Mouse (Mus musculus) C2C12 (cell line): Measurements from ENCODE around the gene Iqsec1. TPM values are rescaled to one million over a fixed set of nuclear protein-coding genes. Genes with fewer than 3 reads are reported as not detected.

Source experiments
- H3K27me3 ChIP-seq: one replicate; pipeline ENCODE4 v1.6.1; 2011; ENCODE audit not compliant: control insufficient read depth, insufficient read depth, insufficient read length
- H3K36me3 ChIP-seq: one replicate; pipeline ENCODE4 v1.6.1; 2011; ENCODE audit not compliant: control insufficient read depth, insufficient read depth
- H3K4me3 ChIP-seq: one replicate; pipeline ENCODE4 v1.5.1; 2011; ENCODE audit warnings: mild to moderate bottlenecking, control low read depth; ENCODE audit not compliant: poor library complexity, insufficient read depth, severe bottlenecking
- H3K79me2 ChIP-seq: one replicate; pipeline ENCODE4 v1.6.1; 2011; ENCODE audit not compliant: control insufficient read depth, insufficient read depth
- H3K79me3 ChIP-seq: one replicate; pipeline ENCODE4 v1.6.1; 2011; ENCODE audit warnings: low read depth, control low read depth
- H3ac ChIP-seq: one replicate; pipeline ENCODE3; 2011; ENCODE audit warnings: low read depth; ENCODE audit not compliant: control insufficient read depth, insufficient read length
- CEBPB ChIP-seq: IDR thresholded peaks from one replicate; pipeline ENCODE4 v1.6.1; 2011; ENCODE audit warnings: low read depth, mild to moderate bottlenecking, control low read depth, moderate library complexity
- CTCF ChIP-seq: IDR thresholded peaks from one replicate; pipeline ENCODE4 v1.5.1; 2011; ENCODE audit not compliant: control insufficient read depth, insufficient read depth, insufficient read length
- FOSL1 ChIP-seq: IDR thresholded peaks from one replicate; pipeline ENCODE4 v1.8.0; 2011; ENCODE audit warnings: mild to moderate bottlenecking, low read length; ENCODE audit not compliant: poor library complexity, insufficient read depth, severe bottlenecking
- MAX ChIP-seq: IDR thresholded peaks from one replicate; pipeline ENCODE4 v1.6.1; 2011; ENCODE audit warnings: mild to moderate bottlenecking, control low read depth
- MYOD1 ChIP-seq: IDR thresholded peaks from one replicate; pipeline ENCODE4 v1.6.1; 2011; ENCODE audit warnings: low read depth; ENCODE audit not compliant: control insufficient read depth, insufficient read length
- MYOG ChIP-seq: IDR thresholded peaks from one replicate; pipeline ENCODE4 v1.6.1; 2011; ENCODE audit not compliant: control insufficient read depth, insufficient read length; ENCODE audit errors: extremely low read depth
- USF1 ChIP-seq: IDR thresholded peaks from one replicate; pipeline ENCODE4 v1.6.1; 2011; ENCODE audit warnings: low read depth, mild to moderate bottlenecking, control low read depth, moderate library complexity
- polyA plus RNA-seq: library from polyadenylated mRNA; unstranded; fragments of >200 nt; fragmentation: generic; extraction: Trizol; gene quantifications from one replicate; pipeline ENCODE4 v1.2.1, GENCODE M21; 2012; ENCODE audit warnings: missing spikeins

Iqsec1 gene
- polyA plus RNA-seq, 1 experiment = 20.6 TPM

DNA sequence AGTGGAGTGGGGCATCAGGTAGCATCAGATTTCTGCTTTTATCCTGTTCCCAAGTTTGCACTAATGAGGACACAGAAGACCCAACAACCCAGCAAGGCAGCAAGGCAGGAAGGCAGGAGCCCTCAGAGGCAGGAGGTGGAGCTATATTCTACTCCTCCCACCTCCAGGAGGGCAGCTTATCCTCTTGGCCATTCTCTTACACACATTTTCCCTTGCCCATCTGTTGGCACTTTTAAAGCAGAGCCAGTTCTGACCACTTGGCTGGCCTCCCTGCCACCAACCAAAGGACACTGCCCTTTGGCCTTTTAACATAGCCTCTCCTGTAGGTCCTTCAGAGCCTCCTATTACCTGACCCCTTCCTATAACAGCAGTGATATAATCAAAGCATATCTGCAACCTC, 286.3 kb downstream of the Iqsec1 start:
- H3K27me3 ChIP-seq = no peaks in the 10 kb centered on the region
- peaks cover 96% of the 10 kb centered on the region for H3K79me2 ChIP-seq
- TF ChIP-seq USF1 = no peak
- TF ChIP-seq MYOD1 = no peak
- no peak for TF ChIP-seq FOSL1
- no peak for TF ChIP-seq CTCF
- no peak for TF ChIP-seq MAX
- no peak for TF ChIP-seq CEBPB
- TF ChIP-seq MYOG = no peak
- peaks cover 34% of the 10 kb centered on the region for H3K79me3 ChIP-seq
- H3ac ChIP-seq = no peak overlapping the region
- H3K36me3 ChIP-seq = peaks cover 6% of the 10 kb centered on the region
- no peak overlapping the region for H3K4me3 ChIP-seq

DNA sequence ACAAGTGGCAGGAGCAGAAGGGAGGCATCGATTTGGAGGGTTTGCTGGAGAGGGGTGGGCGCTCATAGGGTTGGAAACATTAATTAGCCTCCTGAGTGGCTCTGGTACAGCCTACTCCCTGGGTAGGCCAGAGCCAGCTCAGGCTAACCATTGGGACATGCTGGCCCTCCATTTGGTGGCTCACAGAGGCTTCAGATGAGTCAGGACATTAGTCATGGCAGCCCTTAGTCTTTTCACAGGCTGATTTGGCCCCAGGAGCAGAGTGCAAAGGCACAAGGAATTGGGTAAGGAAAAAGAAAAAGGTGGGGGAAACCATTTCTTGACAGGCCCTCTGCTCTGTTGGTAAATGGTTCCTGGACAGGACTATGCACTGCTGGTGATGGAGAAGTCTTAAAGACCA, 287.1 kb downstream of the Iqsec1 start:
- H3K27me3 ChIP-seq = no peaks in the 10 kb centered on the region
- peaks cover 29% of the 10 kb centered on the region for H3K79me3 ChIP-seq
- H3ac ChIP-seq = no peak overlapping the region
- peaks cover 88% of the 10 kb centered on the region for H3K79me2 ChIP-seq
- TF ChIP-seq MYOD1 (no peak), CEBPB (no peak), MAX (no peak), USF1 (no peak), FOSL1 (no peak), CTCF (no peak), MYOG (no peak)
- H3K4me3 ChIP-seq = no peak overlapping the region
- H3K36me3 ChIP-seq = peaks cover 6% of the 10 kb centered on the region

DNA sequence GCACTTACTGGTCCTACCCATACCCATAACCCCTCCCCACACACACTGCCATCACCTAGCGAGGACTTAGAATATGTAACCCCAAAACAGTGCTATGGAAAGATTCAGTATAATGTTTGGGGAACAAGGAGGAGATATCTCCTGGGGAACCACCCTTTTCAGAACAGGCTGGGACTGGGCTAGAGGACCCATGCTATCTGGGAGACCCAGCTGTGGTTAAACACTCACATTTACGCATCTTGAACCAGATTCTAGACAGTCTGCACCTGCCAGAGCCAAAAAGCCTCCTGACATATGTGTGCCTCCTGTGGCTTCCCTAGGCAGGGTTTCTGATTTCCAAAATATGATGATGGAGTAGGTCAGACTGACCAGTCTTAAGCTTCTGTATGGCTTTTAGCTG, 287.7 kb downstream of the Iqsec1 start:
- Histone ChIP-seq H3K79me2 (peaks cover 81% of the 10 kb centered on the region), H3K36me3 (peaks cover 6% of the 10 kb centered on the region), H3ac (no peak overlapping the region), H3K79me3 (peaks cover 27% of the 10 kb centered on the region), H3K4me3 (no peak overlapping the region), H3K27me3 (no peaks in the 10 kb centered on the region)
- no peak for TF ChIP-seq FOSL1
- no peak for TF ChIP-seq MYOD1
- no peak for TF ChIP-seq USF1
- no peak for TF ChIP-seq MAX
- TF ChIP-seq CTCF = no peak
- TF ChIP-seq CEBPB = no peak

DNA sequence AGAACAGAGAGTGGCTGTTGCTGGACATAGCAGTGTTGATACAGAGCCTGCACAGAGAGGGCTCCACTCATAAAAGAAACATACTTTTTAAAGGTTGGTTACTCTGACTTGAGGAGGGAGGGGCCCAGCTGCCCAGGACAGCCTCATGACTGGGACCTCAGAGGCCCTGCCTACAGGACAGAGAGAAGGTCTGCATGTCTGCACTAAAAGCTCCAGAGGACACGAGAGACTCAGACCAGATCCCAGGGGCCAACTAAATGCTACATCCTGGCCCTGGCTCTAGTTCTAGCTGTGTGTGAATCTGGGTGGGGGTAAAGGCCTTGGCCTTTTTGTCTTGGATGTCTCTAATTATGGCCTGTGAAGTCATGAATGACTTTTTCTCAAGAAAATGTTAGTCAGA, 288.4 kb downstream of the Iqsec1 start:
- no peak overlapping the region for H3ac ChIP-seq
- H3K27me3 ChIP-seq = no peaks in the 10 kb centered on the region
- no peak overlapping the region for H3K4me3 ChIP-seq
- no peak for TF ChIP-seq CTCF
- TF ChIP-seq CEBPB = no peak
- TF ChIP-seq USF1 = no peak
- TF ChIP-seq MYOD1 = no peak
- TF ChIP-seq FOSL1 = no peak
- no peak for TF ChIP-seq MYOG
- TF ChIP-seq MAX = no peak
- H3K79me3 ChIP-seq = peaks cover 23% of the 10 kb centered on the region
- peaks cover 6% of the 10 kb centered on the region for H3K36me3 ChIP-seq
- peaks cover 74% of the 10 kb centered on the region for H3K79me2 ChIP-seq

- Histone ChIP-seq H3ac (no peak overlapping the region), H3K36me3 (peaks cover 6% of the 10 kb centered on the region), H3K27me3 (no peaks in the 10 kb centered on the region), H3K79me2 (peaks cover 62% of the 10 kb centered on the region), H3K4me3 (no peak overlapping the region), H3K79me3 (peaks cover 18% of the 10 kb centered on the region)
- TF ChIP-seq CTCF (no peak), MYOG (no peak), FOSL1 (no peak)
These were observed 289.6 kb downstream of the Iqsec1 start for GRCm38 (mm10) chr6:90698843-90699242.

DNA sequence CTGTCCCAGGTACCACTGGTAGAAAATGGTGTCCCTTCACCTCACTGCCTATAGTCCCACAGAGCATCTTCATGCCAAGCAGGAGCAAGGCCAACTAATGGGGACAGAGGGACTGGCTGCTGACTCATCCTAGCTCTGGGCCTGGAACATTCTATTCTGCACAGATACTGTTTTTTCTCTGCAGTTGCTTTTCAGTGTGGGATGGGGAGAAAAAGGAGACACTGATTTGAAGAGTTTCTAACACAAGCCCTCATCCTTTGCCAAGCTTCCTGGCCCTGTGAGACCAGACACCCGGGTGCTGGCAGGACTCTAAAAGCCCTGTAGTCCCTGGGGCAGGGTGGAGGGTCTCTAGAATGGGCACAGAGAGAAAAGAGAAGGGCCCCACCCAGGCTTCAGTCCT, 292.7 kb downstream of the Iqsec1 start:
- peaks cover 31% of the 10 kb centered on the region for H3K79me2 ChIP-seq
- H3K36me3 ChIP-seq = peaks cover 23% of the 10 kb centered on the region
- H3ac ChIP-seq = no peak overlapping the region
- no peak for TF ChIP-seq USF1
- TF ChIP-seq CEBPB = no peak
- TF ChIP-seq CTCF = no peak
- TF ChIP-seq MAX = no peak
- no peaks in the 10 kb centered on the region for H3K27me3 ChIP-seq
- peaks cover 5% of the 10 kb centered on the region for H3K79me3 ChIP-seq
- no peak overlapping the region for H3K4me3 ChIP-seq
